Mouse (Mus musculus) liver, embryonic 15.5 days (tissue): ENCODE measurements around the gene Mcts2. TPM values are rescaled to one million over a fixed set of nuclear protein-coding genes. Genes with fewer than 3 reads are reported as not detected.
A peak's percentile ranks its signal among the peaks of the same experiment; 100 is the strongest.

Source experiments
- ATAC-seq: fragments of 200-750 bp; cut with Nextera tagmentation; 2 replicates; pipeline ENCODE4 v1.8.0; 2017; ENCODE audit warnings: moderate number of reproducible peaks, mild to moderate bottlenecking, moderate library complexity; ENCODE audit not compliant: insufficient read depth
- H3K27ac ChIP-seq: fragments of 300-500 bp; sonication (generic); replicated peaks from 2 replicates; pipeline ENCODE4 v1.5.1; 2015; ENCODE audit warnings: mild to moderate bottlenecking, inconsistent platforms
- H3K27me3 ChIP-seq: fragments of 300-500 bp; sonication (generic); 2 replicates; pipeline ENCODE4 v1.6.1; 2015; ENCODE audit warnings: mild to moderate bottlenecking, inconsistent platforms
- H3K36me3 ChIP-seq: fragments of 300-500 bp; sonication (generic); replicated peaks from 2 replicates; pipeline ENCODE4 v1.6.1; 2015; ENCODE audit warnings: moderate library complexity, mild to moderate bottlenecking, inconsistent platforms
- H3K4me1 ChIP-seq: fragments of 300-500 bp; sonication (generic); replicated peaks from 2 replicates; pipeline ENCODE4 v1.6.1; 2015; ENCODE audit warnings: inconsistent platforms
- H3K4me2 ChIP-seq: fragments of 300-500 bp; sonication (generic); 2 replicates; pipeline ENCODE4 v1.6.1; 2015; ENCODE audit warnings: moderate library complexity, mild to moderate bottlenecking, inconsistent platforms
- H3K4me3 ChIP-seq: fragments of 300-500 bp; sonication (generic); replicated peaks from 2 replicates; pipeline ENCODE4 v1.5.1; 2015; ENCODE audit warnings: mild to moderate bottlenecking, inconsistent platforms
- H3K9ac ChIP-seq: fragments of 300-500 bp; sonication (generic); 2 replicates; pipeline ENCODE4 v1.6.1; 2015; ENCODE audit warnings: moderate library complexity, mild to moderate bottlenecking, inconsistent platforms
- H3K9me3 ChIP-seq: fragments of 300-500 bp; sonication (generic); replicated peaks from 2 replicates; pipeline ENCODE4 v1.6.1; 2016; ENCODE audit warnings: inconsistent platforms
- WGBS: fragments of 180-500 bp; shearing (Covaris S2); methylation state at CpG from one replicate; pipeline ENCODE4 v1.1.7; 2015; ENCODE audit warnings: mixed read lengths; ENCODE audit not compliant: insufficient replicate concordance; 5-methylcytosine and 5-hydroxymethylcytosine counted together
- polyA plus RNA-seq: library from polyadenylated mRNA; unstranded; fragments of >200 nt; fragmentation: Nextera tagmentation; extraction: Ambion mirVana; gene quantifications from 2 replicates; pipeline ENCODE4 v1.2.1, GENCODE M21; 2015

Gene Mcts2
- polyA plus RNA-seq, 1 experiment from 2014 or later, result 12.1 TPM

DNA sequence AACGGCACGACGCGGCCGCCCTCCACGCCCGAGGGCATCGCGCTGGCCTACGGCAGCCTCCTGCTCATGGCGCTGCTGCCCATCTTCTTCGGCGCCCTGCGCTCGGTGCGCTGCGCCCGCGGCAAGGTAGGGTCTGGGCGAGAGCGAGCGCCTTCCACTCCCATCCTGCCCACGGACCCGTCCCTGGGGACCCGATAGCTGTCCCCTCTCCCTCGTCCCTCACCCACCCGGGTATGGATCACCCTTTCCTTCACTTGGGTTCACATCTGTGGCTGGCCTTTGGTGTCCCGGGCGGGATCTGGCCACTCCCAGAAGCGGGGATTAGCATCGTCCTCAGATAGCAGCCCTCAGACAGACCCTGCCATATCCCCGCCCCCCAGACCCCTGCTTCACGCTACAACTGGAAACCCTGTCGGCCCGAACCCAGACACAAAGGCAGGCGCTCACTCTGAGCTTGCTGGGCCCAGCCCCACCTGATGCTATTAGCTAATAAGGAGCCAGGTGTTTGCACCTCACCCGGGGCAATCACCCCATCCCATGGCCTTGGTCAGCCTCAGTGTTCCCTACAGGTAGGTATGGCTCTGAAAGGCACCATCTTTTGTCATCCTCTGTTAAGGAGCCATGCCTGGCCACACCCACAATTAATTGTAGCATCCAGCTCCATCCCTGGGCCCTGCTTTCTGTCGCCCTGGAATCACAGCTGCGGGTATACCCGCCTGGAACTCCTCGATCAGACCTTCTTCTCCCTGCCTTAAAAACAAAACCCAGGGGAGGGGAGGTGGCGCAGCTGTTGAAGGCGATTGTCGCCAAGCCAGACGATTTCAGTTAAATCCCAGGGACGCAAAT, 17.0 kb upstream of the Mcts2 start:
- Histone ChIP-seq H3K4me1 (peaks cover 42% of the 10 kb centered on the region), H3K27me3 (peaks cover 3% of the 10 kb centered on the region; the same call in 1 of the 2 replicates), H3K4me2 (peak overlapping the region; percentile 92), H3K9me3 (no peaks in the 10 kb centered on the region), H3K36me3 (peaks cover 6% of the 10 kb centered on the region; the same call in 1 of the 2 replicates), H3K9ac (peak overlapping the region; percentile 74), H3K4me3 (peak overlapping the region; percentile 90), H3K27ac (peak overlapping the region; percentile 81)
- 2% methylated on average over 46 of the region's 46 CpGs for WGBS
- ATAC-seq, result peak; percentile 67

DNA sequence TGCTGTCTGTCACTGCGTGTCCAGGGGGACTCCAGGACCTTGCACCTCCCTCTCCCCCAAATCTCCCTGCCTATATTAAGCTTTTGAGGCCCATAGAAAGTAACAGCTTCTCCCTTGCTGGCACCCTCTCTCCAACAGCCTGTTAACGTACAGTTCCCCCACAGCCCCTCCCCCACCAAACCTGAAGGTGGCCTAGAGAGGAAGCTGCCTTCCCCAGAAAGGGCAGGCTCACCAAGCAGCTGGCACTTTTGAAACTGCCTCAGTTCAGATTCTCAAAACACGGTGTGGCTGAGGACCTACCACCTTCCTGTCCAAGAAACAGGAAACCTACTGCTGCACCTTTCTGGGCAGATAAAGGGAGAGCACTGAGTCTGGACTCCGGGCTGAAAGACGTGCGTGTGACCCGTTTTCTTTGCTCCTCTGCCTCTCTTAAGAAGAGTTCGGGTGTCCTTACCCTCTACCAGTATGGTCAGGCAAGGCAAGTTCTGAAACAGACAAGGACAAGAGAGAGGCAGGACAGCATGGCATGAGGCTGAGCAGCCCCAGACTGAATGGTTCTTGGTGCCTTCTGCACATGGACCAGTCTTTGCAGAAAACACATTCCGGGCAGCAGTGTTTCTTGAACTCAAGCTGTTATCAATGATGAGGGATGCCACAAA, 15.7 kb upstream of the Mcts2 start:
- no peak for ATAC-seq
- 9% methylated on average over 9 of the region's 9 CpGs for WGBS
- H3K9ac ChIP-seq, result peak overlapping the region; percentile 74; the same call in 1 of the 2 replicates
- no peaks in the 10 kb centered on the region for H3K9me3 ChIP-seq
- H3K27me3 ChIP-seq, result peaks cover 3% of the 10 kb centered on the region; the same call in 1 of the 2 replicates
- peak overlapping the region; percentile 90 for H3K4me3 ChIP-seq
- peak overlapping the region; percentile 92 for H3K4me2 ChIP-seq
- H3K4me1 ChIP-seq, result peaks cover 42% of the 10 kb centered on the region
- peak overlapping the region; percentile 52 for H3K27ac ChIP-seq
- peaks cover 19% of the 10 kb centered on the region for H3K36me3 ChIP-seq

DNA sequence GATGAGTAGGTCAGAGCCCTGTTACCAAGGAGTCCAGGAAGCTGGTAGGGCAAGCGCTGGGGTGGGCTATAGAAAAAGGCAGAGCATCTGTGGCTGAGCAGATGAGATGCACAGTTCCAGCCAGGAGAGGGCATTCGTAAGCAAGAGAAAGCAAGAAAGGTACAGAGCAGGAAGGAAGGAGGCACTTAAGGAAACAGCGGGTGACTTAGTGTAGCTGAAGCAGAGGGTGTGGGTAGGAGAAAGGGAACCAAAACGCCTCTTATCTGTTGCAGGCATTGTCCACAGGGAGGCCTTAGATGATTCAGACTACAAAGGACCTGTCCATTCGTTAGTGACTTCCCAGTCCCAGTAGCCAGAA, 15.2 kb upstream of the Mcts2 start:
- Histone ChIP-seq H3K4me2 (peak overlapping the region; percentile 92), H3K9me3 (no peaks in the 10 kb centered on the region), H3K4me1 (peaks cover 42% of the 10 kb centered on the region), H3K36me3 (peaks cover 24% of the 10 kb centered on the region), H3K27ac (peak overlapping the region; percentile 52), H3K27me3 (peaks cover 3% of the 10 kb centered on the region; the same call in 1 of the 2 replicates), H3K4me3 (peak overlapping the region; percentile 90), H3K9ac (no peak overlapping the region)
- peak; percentile 9; the same call in 1 of the 2 replicates for ATAC-seq
- WGBS, result 8% methylated on average over 5 of the region's 5 CpGs

DNA sequence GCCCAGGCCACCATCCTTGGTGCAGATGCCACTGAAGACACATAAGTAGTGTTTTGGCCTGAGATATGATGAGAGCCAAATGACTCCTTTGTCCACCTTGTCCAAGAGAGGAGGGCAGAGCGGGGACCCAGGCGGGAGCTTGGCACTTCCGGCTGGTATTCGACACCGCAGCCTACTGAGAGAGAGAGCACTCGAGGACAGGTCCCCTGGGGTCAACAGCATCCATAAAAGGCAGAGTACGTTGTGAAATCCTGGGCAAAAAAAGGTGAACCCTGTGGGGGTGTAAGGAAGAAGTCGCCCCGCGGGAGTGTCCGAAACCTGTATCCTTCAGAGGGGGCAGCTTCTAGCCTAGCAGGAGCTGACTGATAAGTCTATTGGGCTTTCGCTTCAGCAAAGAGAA, 14.7 kb upstream of the Mcts2 start:
- H3K4me3 ChIP-seq, result peak overlapping the region; percentile 90; the same call in 1 of the 2 replicates
- H3K4me2 ChIP-seq, result peak overlapping the region; percentile 92
- H3K27me3 ChIP-seq, result peaks cover 3% of the 10 kb centered on the region; the same call in 1 of the 2 replicates
- no peak overlapping the region for H3K27ac ChIP-seq
- no peak for ATAC-seq
- peaks cover 42% of the 10 kb centered on the region for H3K4me1 ChIP-seq
- H3K36me3 ChIP-seq, result peaks cover 29% of the 10 kb centered on the region
- 72% methylated on average over 12 of the region's 12 CpGs for WGBS
- no peaks in the 10 kb centered on the region for H3K9me3 ChIP-seq
- H3K9ac ChIP-seq, result no peak overlapping the region

- no peak for ATAC-seq
- no peak overlapping the region for H3K4me3 ChIP-seq
- peaks cover 47% of the 10 kb centered on the region for H3K36me3 ChIP-seq
- H3K9ac ChIP-seq, result no peak overlapping the region
- peaks cover 39% of the 10 kb centered on the region for H3K4me1 ChIP-seq
- 69% methylated on average over 11 of the region's 11 CpGs for WGBS
- H3K9me3 ChIP-seq, result no peaks in the 10 kb centered on the region
- no peaks in the 10 kb centered on the region for H3K27me3 ChIP-seq
- no peak overlapping the region for H3K4me2 ChIP-seq
- H3K27ac ChIP-seq, result no peak overlapping the region
Measured at GRCm38 (mm10) chr2:152674148-152674547, 12.7 kb upstream of the Mcts2 start.

- Histone ChIP-seq H3K9ac (no peak overlapping the region), H3K27me3 (no peaks in the 10 kb centered on the region), H3K27ac (no peak overlapping the region), H3K9me3 (no peaks in the 10 kb centered on the region), H3K4me2 (no peak overlapping the region), H3K36me3 (peaks cover 59% of the 10 kb centered on the region), H3K4me1 (peaks cover 29% of the 10 kb centered on the region), H3K4me3 (no peak overlapping the region)
- ATAC-seq, result no peak
- WGBS, result 74% methylated on average over 13 of the region's 13 CpGs
Measured at GRCm38 (mm10) chr2:152675252-152675791, 11.5 kb upstream of the Mcts2 start.

DNA sequence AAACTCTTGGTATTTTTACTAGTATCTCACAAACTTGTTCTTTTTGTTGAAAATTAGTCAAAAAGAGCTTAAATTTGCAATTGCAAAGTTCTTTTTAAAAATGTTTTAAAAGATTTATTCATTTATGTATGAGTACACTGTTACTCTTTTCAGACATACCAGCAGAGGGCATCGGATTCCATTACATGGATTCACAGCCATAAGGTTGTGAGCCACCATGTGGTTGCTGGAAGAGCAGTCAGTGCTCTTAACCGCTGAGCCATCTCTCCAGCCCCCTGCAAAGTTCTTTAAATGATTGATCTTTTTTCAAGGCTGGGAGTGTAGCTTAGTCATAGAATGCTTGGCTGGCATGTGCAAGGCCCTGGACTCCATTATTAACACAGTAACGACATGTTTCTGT, 8.5 kb upstream of the Mcts2 start:
- Histone ChIP-seq H3K27me3 (no peaks in the 10 kb centered on the region), H3K4me3 (no peak overlapping the region), H3K36me3 (peaks cover 88% of the 10 kb centered on the region), H3K9me3 (no peaks in the 10 kb centered on the region), H3K4me1 (no peaks in the 10 kb centered on the region; the same call in 1 of the 2 replicates), H3K4me2 (no peak overlapping the region), H3K9ac (no peak overlapping the region), H3K27ac (no peak overlapping the region)
- no peak for ATAC-seq
- WGBS, result 63% methylated on average over 3 of the region's 3 CpGs

GRCm38 (mm10) chr2:152678925-152679324, 7.9 kb upstream of the Mcts2 start:
- H3K27me3 ChIP-seq, result no peaks in the 10 kb centered on the region
- H3K36me3 ChIP-seq, result peaks cover 94% of the 10 kb centered on the region
- no peak overlapping the region for H3K27ac ChIP-seq
- ATAC-seq, result no peak
- no peak overlapping the region for H3K4me3 ChIP-seq
- no peak overlapping the region for H3K9ac ChIP-seq
- 82% methylated on average over 5 of the region's 5 CpGs for WGBS
- no peaks in the 10 kb centered on the region for H3K9me3 ChIP-seq
- no peaks in the 10 kb centered on the region; the same call in 1 of the 2 replicates for H3K4me1 ChIP-seq
- no peak overlapping the region for H3K4me2 ChIP-seq

DNA sequence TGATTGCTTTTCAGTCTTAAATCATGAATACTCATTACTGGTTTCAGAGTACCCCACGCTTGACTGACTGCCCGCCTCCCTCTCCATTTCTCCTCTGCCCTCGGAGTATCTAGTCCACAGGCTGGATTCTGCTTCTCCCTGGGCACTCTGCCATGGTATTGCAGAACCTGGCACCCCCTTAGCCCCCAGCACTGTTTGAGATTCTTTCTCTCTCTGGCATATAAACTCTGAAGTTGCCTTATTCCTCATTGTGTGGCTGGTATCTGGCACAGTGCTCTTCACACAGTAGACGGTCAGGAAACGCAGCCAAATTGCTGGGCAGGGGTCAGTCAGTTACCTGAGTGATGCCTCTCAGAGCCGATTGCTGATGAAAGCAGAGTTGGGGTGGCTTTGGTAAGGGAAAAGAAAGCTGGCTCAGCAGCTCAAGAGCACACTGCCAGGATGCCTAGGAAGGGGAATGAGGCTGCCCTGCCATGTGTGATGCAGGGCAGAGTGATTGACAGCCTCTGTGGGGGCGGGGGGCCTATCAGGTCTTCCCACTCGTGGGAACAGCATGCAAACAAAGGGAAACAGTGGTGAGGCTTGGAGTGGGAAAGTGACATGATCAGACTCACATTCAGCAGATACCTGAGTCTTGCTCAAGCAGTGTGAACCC, 7.0 kb upstream of the Mcts2 start:
- H3K4me1 ChIP-seq, result no peaks in the 10 kb centered on the region; the same call in 1 of the 2 replicates
- no peaks in the 10 kb centered on the region for H3K27me3 ChIP-seq
- H3K4me3 ChIP-seq, result no peak overlapping the region
- no peak overlapping the region for H3K4me2 ChIP-seq
- H3K27ac ChIP-seq, result no peak overlapping the region
- H3K36me3 ChIP-seq, result peaks cover 97% of the 10 kb centered on the region
- H3K9ac ChIP-seq, result no peak overlapping the region
- 78% methylated on average over 8 of the region's 8 CpGs for WGBS
- H3K9me3 ChIP-seq, result no peaks in the 10 kb centered on the region
- no peak for ATAC-seq

DNA sequence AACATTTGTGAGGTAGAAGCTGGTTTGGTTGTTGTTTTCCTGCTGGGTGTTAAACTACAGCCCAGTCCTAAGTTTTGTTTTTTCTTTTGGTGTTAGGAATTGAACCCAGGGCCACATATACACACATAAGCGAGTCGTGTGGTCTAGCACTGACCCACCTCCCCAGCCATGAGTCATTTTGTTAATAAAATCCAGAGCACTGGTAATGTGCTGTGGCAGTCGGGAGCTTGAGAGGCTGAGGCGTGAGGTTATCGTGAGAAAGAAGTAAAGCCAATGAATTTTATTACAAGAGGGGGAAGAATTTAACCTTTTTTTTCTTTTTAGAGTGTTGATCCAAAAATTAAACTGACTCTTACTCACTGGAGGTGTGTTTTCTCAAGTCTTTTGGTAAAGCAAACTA, 3.7 kb upstream of the Mcts2 start:
- Histone ChIP-seq H3K27ac (no peak overlapping the region), H3K9ac (no peak overlapping the region), H3K36me3 (peaks cover 97% of the 10 kb centered on the region), H3K4me1 (peaks cover 13% of the 10 kb centered on the region), H3K4me3 (no peak overlapping the region), H3K4me2 (no peak overlapping the region), H3K27me3 (no peaks in the 10 kb centered on the region), H3K9me3 (no peaks in the 10 kb centered on the region)
- no peak for ATAC-seq
- 82% methylated on average over 5 of the region's 5 CpGs for WGBS

- ATAC-seq, result no peak
- H3K4me1 ChIP-seq, result peaks cover 31% of the 10 kb centered on the region
- H3K27ac ChIP-seq, result peak overlapping the region; percentile 26
- H3K9ac ChIP-seq, result no peak overlapping the region
- no peaks in the 10 kb centered on the region for H3K9me3 ChIP-seq
- peak overlapping the region; percentile 63 for H3K4me3 ChIP-seq
- H3K4me2 ChIP-seq, result peak overlapping the region; percentile 69
- H3K36me3 ChIP-seq, result peaks cover 95% of the 10 kb centered on the region
- WGBS, result 57% methylated on average over 12 of the region's 12 CpGs
- H3K27me3 ChIP-seq, result no peaks in the 10 kb centered on the region
Measured at GRCm38 (mm10) chr2:152686399-152686798, 436 bp upstream of the Mcts2 start.
